Mouse (Mus musculus): ENCODE results near the gene Mllt3. TPM values are rescaled to one million over a fixed set of nuclear protein-coding genes. Genes with fewer than 3 reads are reported as not detected.
A peak's percentile ranks its signal among the peaks of the same experiment; 100 is the strongest.

Mllt3 gene
- polyA plus RNA-seq, 1 experiment from 2014 or later, result 81.7 TPM

DNA sequence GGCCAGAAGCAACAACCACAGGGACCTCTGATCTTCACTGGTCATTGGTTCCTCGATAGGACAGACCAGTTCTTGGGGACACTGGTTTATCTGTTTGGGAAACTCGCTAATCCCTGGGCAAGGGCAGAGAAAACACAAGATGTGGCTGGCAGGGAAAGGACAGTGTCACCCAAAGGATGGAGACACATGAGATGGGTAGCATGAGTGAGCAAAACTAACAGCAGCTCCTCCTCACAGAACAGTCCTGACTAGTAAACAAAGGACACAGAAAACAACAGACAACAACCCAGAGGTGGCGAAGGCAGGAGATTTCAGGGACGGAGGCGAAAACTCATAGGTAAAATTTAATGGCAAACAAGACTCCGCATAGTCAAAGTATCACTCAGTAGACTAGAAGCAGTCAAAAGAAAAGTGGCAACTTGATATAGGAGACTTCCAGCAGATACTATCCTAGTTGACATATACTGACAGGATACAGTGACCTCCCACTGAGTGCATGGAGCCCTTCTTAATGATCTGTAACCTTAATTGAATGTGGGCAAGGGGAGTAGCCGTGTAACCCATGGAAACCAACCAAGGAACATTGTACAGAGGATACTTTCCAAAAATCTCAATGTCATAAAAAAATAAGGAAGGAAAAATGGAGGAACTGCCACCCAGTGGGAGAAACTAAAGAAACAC lies 93.5 kb downstream of the Mllt3 start:
- no peak overlapping the region for H3K27ac ChIP-seq
- 94% methylated on average over 7 of the region's 7 CpGs for WGBS
- no peak overlapping the region for H3K4me3 ChIP-seq (replicated peaks)
- no peak overlapping the region for H3K9ac ChIP-seq
- H3K36me3 ChIP-seq (replicated peaks), result no peaks in the 10 kb centered on the region
- no peaks in the 10 kb centered on the region for H3K27me3 ChIP-seq
- peaks cover 15% of the 10 kb centered on the region for H3K4me1 ChIP-seq
- no peaks in the 10 kb centered on the region for H3K9me3 ChIP-seq
- no peak overlapping the region for H3K4me2 ChIP-seq
- no peak for ATAC-seq (ENCODE audit: low FRiP score)

DNA sequence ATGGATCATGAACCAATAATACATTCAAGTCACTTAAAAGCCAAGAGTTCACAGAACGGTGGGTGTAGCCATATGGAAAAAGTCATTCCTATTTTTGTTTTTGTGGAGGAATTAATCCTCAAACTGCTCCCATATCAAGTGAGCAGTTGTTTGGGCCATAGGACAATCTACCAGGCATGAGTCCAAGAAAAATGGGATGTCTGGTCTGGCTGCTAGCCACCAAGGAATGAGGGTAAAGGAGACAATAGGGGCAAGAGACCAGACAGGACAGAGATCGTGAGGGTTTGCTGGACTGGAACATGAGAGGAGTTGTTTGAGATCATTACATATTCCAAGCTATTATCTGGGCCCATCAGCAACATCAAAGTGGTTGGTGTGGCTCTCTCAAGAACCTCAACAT lies 96.8 kb downstream of the Mllt3 start:
- H3K27ac ChIP-seq, result no peak overlapping the region
- no peak overlapping the region for H3K4me2 ChIP-seq
- 86% methylated on average over 2 of the region's 2 CpGs for WGBS
- H3K36me3 ChIP-seq (replicated peaks), result no peaks in the 10 kb centered on the region
- ATAC-seq (ENCODE audit: low FRiP score), result no peak
- H3K9me3 ChIP-seq, result no peaks in the 10 kb centered on the region
- no peak overlapping the region for H3K9ac ChIP-seq
- H3K27me3 ChIP-seq, result no peaks in the 10 kb centered on the region
- peaks cover 16% of the 10 kb centered on the region for H3K4me1 ChIP-seq
- no peak overlapping the region for H3K4me3 ChIP-seq (replicated peaks)

DNA sequence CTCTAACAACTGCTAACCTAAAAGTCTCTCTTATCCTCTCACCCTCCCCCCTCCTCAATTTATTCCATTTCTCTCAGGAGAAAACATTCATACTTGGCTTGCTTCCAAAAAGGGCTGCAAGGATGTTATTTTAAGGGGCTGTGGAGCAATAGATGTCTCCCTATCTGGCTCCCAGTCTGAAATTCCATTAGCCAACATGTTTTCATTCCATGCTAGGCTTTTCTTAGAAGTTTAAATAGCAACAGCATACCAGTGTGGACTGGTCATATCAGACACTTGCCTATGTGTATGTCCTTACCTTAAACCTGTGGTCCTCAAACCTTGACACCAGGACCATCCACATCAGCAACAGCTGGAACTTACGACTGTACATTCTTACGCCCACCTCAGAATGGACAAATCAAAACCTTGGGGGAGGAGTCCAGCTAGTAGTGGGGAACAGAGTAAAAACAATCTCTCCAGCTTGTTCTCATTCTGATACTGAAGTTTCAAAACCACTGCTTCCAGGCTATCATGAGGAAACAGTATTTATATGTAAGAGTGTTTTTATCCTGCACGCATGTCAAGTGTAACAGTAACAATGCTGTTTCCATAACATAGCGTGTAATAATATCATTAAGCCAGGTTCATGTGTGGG lies 99.3 kb downstream of the Mllt3 start:
- no peak overlapping the region for H3K4me2 ChIP-seq
- ATAC-seq (ENCODE audit: low FRiP score), result no peak

DNA sequence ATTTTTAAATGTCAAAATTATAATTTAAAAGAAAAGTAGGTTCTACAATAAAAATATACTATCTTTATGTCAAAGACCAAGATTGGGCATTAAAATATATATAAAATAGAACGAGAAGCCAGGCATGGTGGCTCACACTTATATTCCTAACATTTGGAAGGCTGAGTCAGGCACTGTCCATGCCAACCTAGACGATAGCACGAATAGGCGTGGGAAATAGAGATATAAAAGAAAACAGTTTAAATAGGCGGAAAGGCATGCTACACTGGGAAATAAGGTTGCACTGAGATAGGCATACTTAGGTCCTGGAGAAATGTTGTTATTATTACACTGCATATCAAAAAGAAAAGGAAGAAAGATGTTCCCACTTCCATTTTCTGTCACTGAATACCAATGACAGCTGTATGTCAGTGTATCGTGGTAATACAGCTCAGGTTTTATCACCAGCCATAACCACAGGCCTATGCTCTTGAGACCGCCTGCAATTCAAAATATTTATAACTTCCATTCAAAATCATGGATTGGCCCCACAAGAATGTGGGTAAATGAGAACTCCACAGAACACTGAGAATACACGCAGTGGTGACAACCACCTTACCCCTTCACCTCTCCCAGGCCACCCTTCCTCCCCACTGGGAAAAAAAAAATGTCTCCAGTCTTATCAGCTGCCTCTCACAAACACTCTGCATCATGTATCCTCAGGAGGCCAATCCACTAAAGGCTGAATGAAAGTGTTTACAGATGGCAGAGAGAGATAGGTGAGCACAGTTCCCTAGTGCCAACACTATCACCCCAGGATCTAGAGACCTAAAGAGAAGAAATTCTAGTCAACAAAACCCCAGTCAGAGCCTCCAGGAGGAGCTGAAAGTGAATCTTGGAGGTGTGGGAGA lies 102.6 kb downstream of the Mllt3 start:
- H3K27me3 ChIP-seq, result no peaks in the 10 kb centered on the region
- H3K9ac ChIP-seq, result no peak overlapping the region
- no peaks in the 10 kb centered on the region for H3K36me3 ChIP-seq (replicated peaks)
- H3K9me3 ChIP-seq, result no peaks in the 10 kb centered on the region
- 93% methylated on average over 8 of the region's 8 CpGs for whole genome bisulfite sequencing
- H3K4me1 ChIP-seq, result peaks cover 12% of the 10 kb centered on the region
- no peak overlapping the region for H3K4me3 ChIP-seq (replicated peaks)
- no peak overlapping the region for H3K4me2 ChIP-seq
- H3K27ac ChIP-seq, result no peak overlapping the region
- no peak for ATAC-seq (ENCODE audit: low FRiP score)

More for the DNA sequence above, 99.3 kb downstream of the Mllt3 start:
- H3K9me3 ChIP-seq, result no peaks in the 10 kb centered on the region
- no peak overlapping the region for H3K9ac ChIP-seq
- H3K27me3 ChIP-seq, result no peaks in the 10 kb centered on the region
- peaks cover 16% of the 10 kb centered on the region for H3K4me1 ChIP-seq
- no peaks in the 10 kb centered on the region for H3K36me3 ChIP-seq (replicated peaks)
- H3K4me3 ChIP-seq (replicated peaks), result no peak overlapping the region
- H3K27ac ChIP-seq, result no peak overlapping the region
- 89% methylated on average over 4 of the region's 4 CpGs for WGBS

DNA sequence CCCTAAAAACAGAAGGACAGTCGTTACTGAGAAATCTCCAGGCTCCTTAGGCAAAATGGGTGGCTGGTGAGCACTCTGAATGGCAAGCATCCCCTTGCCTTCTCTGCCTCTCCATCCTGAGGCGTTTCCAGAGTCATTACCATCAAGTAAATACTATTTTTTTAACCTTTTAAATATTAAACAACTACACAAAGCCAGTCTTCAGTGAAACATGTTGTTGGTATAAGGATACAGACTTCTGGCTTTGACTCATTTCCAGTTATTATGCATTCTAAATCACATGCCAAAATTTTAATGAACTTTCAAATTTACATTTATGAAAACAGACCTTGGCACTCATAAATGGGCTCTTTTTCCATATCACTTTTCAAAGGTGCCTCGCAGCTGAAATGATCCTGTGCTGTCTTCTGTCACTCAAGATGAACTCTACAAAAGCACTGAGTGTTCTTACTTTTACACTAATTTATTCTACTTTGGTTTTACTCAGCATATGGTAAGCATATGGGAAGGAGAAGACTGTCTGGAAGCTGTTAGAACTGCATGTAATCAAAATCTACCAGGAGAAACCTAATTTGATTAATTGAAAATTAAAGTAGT lies 104.5 kb downstream of the Mllt3 start:
- Histone ChIP-seq H3K9ac (no peak overlapping the region), H3K27me3 (no peaks in the 10 kb centered on the region), H3K4me2 (no peak overlapping the region), H3K36me3 (replicated peaks) (no peaks in the 10 kb centered on the region), H3K27ac (no peak overlapping the region), H3K4me1 (peaks cover 4% of the 10 kb centered on the region; the same call in 1 of the 2 replicates), H3K9me3 (no peaks in the 10 kb centered on the region), H3K4me3 (replicated peaks) (no peak overlapping the region)
- WGBS, result 73% methylated on average over 3 of the region's 3 CpGs
- no peak for ATAC-seq (ENCODE audit: low FRiP score)

DNA sequence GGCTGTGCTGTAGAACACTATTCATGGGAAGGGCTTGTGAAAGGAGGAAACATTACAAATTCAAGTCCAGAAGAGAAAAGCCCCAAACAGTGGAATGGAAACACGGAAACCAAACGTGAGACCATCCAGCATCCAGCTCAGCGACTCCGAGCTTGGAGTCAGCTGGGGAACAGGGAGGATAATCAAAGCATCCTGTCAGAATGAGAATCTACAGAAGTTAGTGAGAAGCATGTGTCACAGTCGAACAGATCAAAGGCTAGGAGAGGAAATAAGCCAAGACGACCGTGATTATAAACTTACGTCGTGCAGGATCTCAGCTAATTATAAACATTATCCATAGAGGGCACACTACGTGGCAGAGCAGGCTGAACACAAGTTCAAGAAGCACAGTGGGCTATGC lies 105.8 kb downstream of the Mllt3 start:
- Histone ChIP-seq H3K27ac (no peak overlapping the region), H3K27me3 (no peaks in the 10 kb centered on the region), H3K9ac (no peak overlapping the region), H3K4me3 (replicated peaks) (no peak overlapping the region), H3K4me2 (no peak overlapping the region), H3K4me1 (no peaks in the 10 kb centered on the region), H3K9me3 (no peaks in the 10 kb centered on the region), H3K36me3 (replicated peaks) (no peaks in the 10 kb centered on the region)
- no peak for ATAC-seq (ENCODE audit: low FRiP score)
- WGBS, result 72% methylated on average over 10 of the region's 10 CpGs

DNA sequence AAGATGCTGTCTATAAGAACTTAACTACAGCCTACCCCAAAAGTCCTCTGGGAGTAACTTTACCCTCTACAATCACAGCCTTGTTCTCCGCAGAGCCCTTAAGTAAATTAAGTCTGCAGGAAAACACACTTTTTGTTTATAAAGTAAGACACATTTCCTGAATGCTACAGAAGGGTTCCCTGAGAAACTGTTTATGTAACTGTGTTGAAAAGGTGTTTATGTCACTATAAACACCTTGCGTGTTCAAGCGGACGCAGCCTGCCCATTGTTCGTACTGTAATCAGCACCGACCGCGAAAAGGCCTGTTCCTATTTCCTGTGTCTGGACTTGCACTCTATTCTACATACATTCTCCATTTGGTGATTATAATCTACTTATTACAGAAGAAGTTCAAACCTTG lies 112.5 kb downstream of the Mllt3 start:
- 83% methylated on average over 8 of the region's 8 CpGs for WGBS
- no peaks in the 10 kb centered on the region for H3K9me3 ChIP-seq
- H3K9ac ChIP-seq, result no peak overlapping the region
- H3K4me2 ChIP-seq, result no peak overlapping the region
- no peaks in the 10 kb centered on the region for H3K36me3 ChIP-seq (replicated peaks)
- ATAC-seq (ENCODE audit: low FRiP score), result no peak
- H3K27me3 ChIP-seq, result no peaks in the 10 kb centered on the region
- no peak overlapping the region for H3K4me3 ChIP-seq (replicated peaks)
- peaks cover 14% of the 10 kb centered on the region for H3K4me1 ChIP-seq
- H3K27ac ChIP-seq, result 0 out of 2 replicates have a peak overlapping the region, but pooled peaks have one; percentile 19

DNA sequence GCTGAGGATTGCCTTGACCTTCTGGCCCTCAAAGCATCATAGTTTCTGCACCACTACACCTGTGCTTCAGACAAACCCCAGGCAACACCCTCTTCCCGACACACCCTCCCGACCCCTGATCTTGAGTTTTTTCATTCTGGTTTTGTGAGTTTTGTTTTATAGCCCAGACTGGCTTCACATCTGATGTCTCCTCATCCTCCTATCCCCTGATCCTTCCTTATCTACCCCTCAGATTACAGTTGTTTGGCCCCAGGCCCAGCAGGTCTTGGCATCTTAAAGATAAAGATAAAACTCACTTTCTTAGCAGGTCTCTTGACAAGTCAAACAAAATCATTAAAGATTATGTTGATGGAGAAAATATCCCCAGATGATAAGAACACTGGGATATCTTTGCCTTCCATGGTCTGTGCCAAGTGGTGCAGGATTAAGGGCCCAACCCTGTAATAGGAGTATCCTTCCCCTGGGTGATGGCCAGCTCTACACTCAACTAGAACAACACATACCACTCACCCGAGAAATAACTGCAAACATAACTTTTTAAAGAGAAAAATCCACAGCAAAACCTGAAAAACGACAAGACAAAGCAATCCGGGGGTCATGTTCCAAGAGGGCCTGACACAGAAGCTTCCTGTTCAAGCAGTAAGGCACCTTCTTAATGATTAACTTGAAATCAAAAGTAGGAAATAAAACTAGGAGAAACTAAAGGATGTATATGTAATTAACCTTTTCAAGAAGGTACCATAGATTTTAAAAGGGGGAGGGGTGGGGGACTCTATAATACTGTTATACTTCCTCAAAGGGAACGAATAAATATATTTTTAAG lies 121.8 kb downstream of the Mllt3 start:
- no peak overlapping the region for H3K4me3 ChIP-seq (replicated peaks)
- H3K9ac ChIP-seq, result no peak overlapping the region
- 74% methylated on average over 6 of the region's 6 CpGs for WGBS
- H3K27me3 ChIP-seq, result no peaks in the 10 kb centered on the region
- H3K4me2 ChIP-seq, result no peak overlapping the region
- ATAC-seq (ENCODE audit: low FRiP score), result no peak
- peaks cover 17% of the 10 kb centered on the region for H3K4me1 ChIP-seq
- no peak overlapping the region for H3K27ac ChIP-seq
- no peaks in the 10 kb centered on the region for H3K9me3 ChIP-seq
- H3K36me3 ChIP-seq (replicated peaks), result no peaks in the 10 kb centered on the region

DNA sequence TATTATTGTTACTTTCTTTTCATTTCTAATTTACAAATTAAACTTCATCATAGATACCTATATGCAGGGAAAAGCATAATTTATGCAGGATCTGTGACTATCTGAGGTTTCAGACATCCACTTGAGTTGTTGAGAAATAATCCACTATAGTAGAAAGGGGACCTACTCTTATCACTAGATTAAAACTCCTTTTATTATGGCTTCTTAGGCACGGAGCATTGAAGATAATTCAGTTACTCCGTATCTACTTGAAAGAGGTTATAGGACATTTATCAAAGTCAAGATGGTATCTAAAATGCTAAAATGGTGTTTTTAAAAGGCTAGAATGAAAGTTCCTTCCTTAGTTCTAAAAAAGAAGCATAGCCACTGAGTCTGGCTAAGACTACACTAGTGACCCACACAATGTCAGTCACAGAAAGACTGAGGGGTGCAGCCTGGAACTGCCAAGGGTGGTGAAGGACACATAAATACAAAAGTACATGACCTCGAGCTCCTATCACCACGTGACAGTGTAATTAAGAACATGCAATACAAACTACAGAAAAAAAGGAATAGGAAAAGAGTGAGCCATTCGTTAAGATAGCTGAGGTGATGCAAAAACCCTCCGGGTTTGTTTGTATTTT lies 127.9 kb downstream of the Mllt3 start:
- no peaks in the 10 kb centered on the region for H3K9me3 ChIP-seq
- no peak for ATAC-seq (ENCODE audit: low FRiP score)
- no peak overlapping the region for H3K9ac ChIP-seq
- H3K27me3 ChIP-seq, result no peaks in the 10 kb centered on the region
- H3K27ac ChIP-seq, result no peak overlapping the region
- no peak overlapping the region for H3K4me3 ChIP-seq (replicated peaks)
- 84% methylated on average over 6 of the region's 6 CpGs for WGBS
- no peak overlapping the region for H3K4me2 ChIP-seq
- H3K36me3 ChIP-seq (replicated peaks), result no peaks in the 10 kb centered on the region
- H3K4me1 ChIP-seq, result peaks cover 6% of the 10 kb centered on the region

DNA sequence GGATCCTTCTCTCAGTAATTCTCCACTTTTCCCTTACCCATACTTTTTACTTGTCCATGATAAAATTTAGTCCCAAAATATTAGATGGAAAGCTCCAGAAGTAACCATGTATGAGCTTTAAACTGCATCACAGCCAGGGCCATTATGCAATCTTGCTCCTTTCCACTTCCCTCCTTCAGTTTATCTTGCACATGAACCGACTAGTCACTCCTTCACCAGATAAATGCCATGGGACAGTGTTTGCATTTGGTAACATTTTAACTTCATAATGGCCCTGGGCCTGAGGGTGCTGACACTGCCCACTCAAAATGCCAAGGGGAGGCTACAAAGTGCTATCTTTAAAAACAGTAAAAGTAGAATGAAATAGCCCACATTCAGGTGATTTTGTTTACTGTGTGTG lies 128.4 kb downstream of the Mllt3 start:
- Histone ChIP-seq H3K4me3 (replicated peaks) (no peak overlapping the region), H3K4me1 (peaks cover 6% of the 10 kb centered on the region), H3K36me3 (replicated peaks) (no peaks in the 10 kb centered on the region), H3K9me3 (no peaks in the 10 kb centered on the region), H3K4me2 (no peak overlapping the region), H3K9ac (no peak overlapping the region), H3K27ac (no peak overlapping the region), H3K27me3 (no peaks in the 10 kb centered on the region)
- ATAC-seq (ENCODE audit: low FRiP score), result no peak
- 83% methylated on average over 1 of the region's 1 CpGs for WGBS

DNA sequence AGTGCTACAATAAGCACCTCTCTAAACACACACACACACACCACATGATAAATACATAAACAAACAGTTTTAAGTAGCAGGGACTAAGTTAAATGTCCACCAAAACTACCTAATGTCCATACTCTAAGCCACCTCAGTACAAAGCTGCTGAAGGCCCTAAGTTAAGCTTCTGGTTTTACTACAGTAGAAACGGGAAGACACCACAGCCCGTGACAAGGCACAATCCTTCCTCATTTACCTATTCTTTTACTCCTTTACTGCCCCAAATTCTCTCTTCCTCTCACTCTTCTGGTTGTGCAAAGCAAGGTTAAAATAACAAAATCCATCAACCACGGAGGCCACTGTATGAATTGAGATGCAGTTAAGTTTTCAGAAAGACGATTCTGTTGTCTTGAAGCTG lies 130.6 kb downstream of the Mllt3 start:
- Histone ChIP-seq H3K9ac (no peak overlapping the region), H3K36me3 (replicated peaks) (no peaks in the 10 kb centered on the region), H3K4me2 (no peak overlapping the region), H3K4me1 (peaks cover 6% of the 10 kb centered on the region), H3K27ac (no peak overlapping the region), H3K9me3 (no peaks in the 10 kb centered on the region), H3K27me3 (no peaks in the 10 kb centered on the region), H3K4me3 (replicated peaks) (no peak overlapping the region)
- WGBS, result 94% methylated on average over 4 of the region's 4 CpGs
- no peak for ATAC-seq (ENCODE audit: low FRiP score)

Measured in forebrain, embryonic 12.5 days (tissue).